Mouse (Mus musculus): ENCODE measurements at regions not wholly inside any gene's neighbourhood (a gene's known extent, or its start where the extent isn't known, plus 50 kb on each side); places are given as distances from the start of the nearest gene placed in this dataset.

DNA sequence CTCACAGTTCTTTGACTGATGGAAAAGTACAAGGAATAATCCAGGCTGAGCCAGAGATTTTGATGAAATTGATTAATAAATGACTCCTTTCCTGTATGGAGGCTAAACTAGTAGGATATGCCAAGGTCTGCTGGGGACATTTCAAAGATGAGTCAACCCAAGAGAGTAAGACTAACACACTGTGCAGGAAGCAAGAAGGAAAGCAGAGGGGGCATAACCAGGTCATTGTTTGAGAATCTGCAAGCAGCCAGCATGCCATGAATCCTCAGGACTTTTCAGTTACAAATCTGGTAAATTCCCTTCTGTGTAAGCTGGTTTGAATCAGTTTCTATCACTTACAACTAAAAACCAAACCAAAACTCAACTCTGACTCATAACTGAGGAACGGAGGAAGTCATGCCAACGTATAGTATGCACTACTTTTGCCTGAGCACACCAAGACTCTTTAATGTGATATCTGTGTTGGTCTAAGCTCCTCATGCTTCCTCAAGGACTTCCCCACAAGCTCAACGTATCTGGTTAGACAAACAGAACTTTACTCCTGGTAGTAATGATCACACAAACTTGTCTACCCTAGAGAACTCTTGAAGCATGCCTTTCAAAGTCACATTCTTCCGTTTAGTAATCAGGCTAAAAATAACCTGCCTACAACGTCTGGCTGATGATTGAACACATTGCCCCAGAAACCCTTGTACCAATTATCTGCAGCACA is 314.0 kb upstream of the Adamts9 start:
- Histone ChIP-seq H3K4me2 (no peak overlapping the region), H3K4me3 (no peak overlapping the region), H3K27me3 (replicated peaks) (no peaks in the 10 kb centered on the region), H3K9me3 (replicated peaks) (peaks cover 5% of the 10 kb centered on the region; the same call in 1 of the 2 replicates), H3K4me1 (replicated peaks) (peaks cover 38% of the 10 kb centered on the region), H3K27ac (ENCODE audit: poor library complexity, severe bottlenecking) (peak overlapping the region; percentile 53), H3K36me3 (no peaks in the 10 kb centered on the region), H3K9ac (no peak overlapping the region)
- no peak for ATAC-seq (ENCODE audit: insufficient number of reproducible peaks, low FRiP score)
- 29% methylated on average over 5 of the region's 5 CpGs for WGBS

GRCm38 (mm10) chr6:93253746-93254145 is 310.5 kb upstream of the Adamts9 start:
- Histone ChIP-seq H3K36me3 (no peaks in the 10 kb centered on the region), H3K9ac (no peak overlapping the region)

GRCm38 (mm10) chr6:93248973-93249372 is 305.7 kb upstream of the Adamts9 start:
- H3K4me1 ChIP-seq (replicated peaks) = peaks cover 15% of the 10 kb centered on the region

More at GRCm38 (mm10) chr6:93253746-93254145, 310.5 kb upstream of the Adamts9 start:
- Histone ChIP-seq H3K4me1 (replicated peaks) (peaks cover 37% of the 10 kb centered on the region), H3K4me3 (no peak overlapping the region), H3K27me3 (replicated peaks) (no peaks in the 10 kb centered on the region), H3K4me2 (no peak overlapping the region), H3K27ac (ENCODE audit: poor library complexity, severe bottlenecking) (no peak overlapping the region), H3K9me3 (replicated peaks) (no peaks in the 10 kb centered on the region)
- no peak for ATAC-seq (ENCODE audit: insufficient number of reproducible peaks, low FRiP score)
- WGBS = 69% methylated on average over 7 of the region's 7 CpGs

DNA sequence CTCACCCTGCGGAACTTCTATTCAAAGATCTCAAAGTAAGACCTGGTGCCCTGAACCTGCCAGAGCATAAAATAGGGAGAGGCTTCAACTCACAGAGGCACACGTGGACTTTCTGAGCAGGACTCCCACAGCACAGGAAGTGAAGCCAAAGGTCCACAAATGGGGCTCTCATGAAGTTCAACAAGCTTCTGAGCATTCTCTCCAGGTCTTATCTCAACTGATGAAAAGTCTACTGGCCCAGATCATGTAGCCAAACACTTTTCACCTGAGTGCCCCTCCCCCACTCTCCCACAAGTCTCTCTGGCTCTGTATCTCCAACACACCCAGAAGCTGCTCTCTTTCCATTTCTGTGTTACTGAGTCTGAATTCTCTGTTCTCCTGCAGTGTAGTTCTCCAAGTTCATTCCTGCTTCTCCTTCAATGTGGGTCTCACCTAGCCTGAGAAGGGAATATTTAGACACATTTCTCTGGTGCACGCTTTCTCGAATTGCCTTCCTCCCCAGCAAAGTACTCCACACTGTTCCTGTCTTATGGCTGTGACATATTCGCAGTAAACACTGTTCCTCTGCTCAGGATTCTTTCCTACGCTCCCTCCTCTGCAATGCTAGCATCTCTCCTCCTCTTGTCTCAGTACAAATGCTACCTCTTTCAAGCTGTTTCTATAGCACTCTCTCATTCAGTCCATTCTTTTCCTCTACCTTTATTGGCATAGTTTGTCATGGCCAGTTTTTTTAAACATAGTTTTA is 303.4 kb upstream of the Adamts9 start:
- H3K27me3 ChIP-seq (replicated peaks) = no peaks in the 10 kb centered on the region
- no peaks in the 10 kb centered on the region for H3K36me3 ChIP-seq
- H3K9ac ChIP-seq = no peak overlapping the region
- 66% methylated on average over 6 of the region's 6 CpGs for WGBS
- no peak overlapping the region for H3K4me2 ChIP-seq
- H3K9me3 ChIP-seq (replicated peaks) = peaks cover 4% of the 10 kb centered on the region; the same call in 1 of the 2 replicates
- no peak for ATAC-seq (ENCODE audit: insufficient number of reproducible peaks, low FRiP score)
- peaks cover 7% of the 10 kb centered on the region for H3K4me1 ChIP-seq (replicated peaks)
- H3K27ac ChIP-seq (ENCODE audit: poor library complexity, severe bottlenecking) = no peak overlapping the region
- no peak overlapping the region for H3K4me3 ChIP-seq

More at GRCm38 (mm10) chr6:93248973-93249372, 305.7 kb upstream of the Adamts9 start:
- no peak overlapping the region for H3K4me2 ChIP-seq
- no peaks in the 10 kb centered on the region for H3K27me3 ChIP-seq (replicated peaks)
- H3K9ac ChIP-seq = no peak overlapping the region
- no peaks in the 10 kb centered on the region; the same call in 1 of the 2 replicates for H3K9me3 ChIP-seq (replicated peaks)
- H3K27ac ChIP-seq (ENCODE audit: poor library complexity, severe bottlenecking) = no peak overlapping the region
- 92% methylated on average over 4 of the region's 4 CpGs for WGBS
- H3K4me3 ChIP-seq = no peak overlapping the region
- no peaks in the 10 kb centered on the region for H3K36me3 ChIP-seq
- no peak for ATAC-seq (ENCODE audit: insufficient number of reproducible peaks, low FRiP score)

GRCm38 (mm10) chr6:93235550-93235949 is 292.3 kb upstream of the Adamts9 start:
- 70% methylated on average over 5 of the region's 5 CpGs for WGBS
- Histone ChIP-seq H3K4me1 (replicated peaks) (peaks cover 29% of the 10 kb centered on the region), H3K9me3 (replicated peaks) (no peaks in the 10 kb centered on the region), H3K4me3 (no peak overlapping the region), H3K27ac (ENCODE audit: poor library complexity, severe bottlenecking) (no peak overlapping the region), H3K9ac (no peak overlapping the region), H3K27me3 (replicated peaks) (no peaks in the 10 kb centered on the region), H3K36me3 (no peaks in the 10 kb centered on the region), H3K4me2 (no peak overlapping the region)
- ATAC-seq (ENCODE audit: insufficient number of reproducible peaks, low FRiP score) = no peak

- Histone ChIP-seq H3K9ac (no peak overlapping the region), H3K4me1 (replicated peaks) (peaks cover 30% of the 10 kb centered on the region), H3K4me2 (no peak overlapping the region), H3K4me3 (no peak overlapping the region), H3K36me3 (no peaks in the 10 kb centered on the region), H3K27me3 (replicated peaks) (no peaks in the 10 kb centered on the region), H3K27ac (ENCODE audit: poor library complexity, severe bottlenecking) (peak overlapping the region; percentile 66), H3K9me3 (replicated peaks) (no peaks in the 10 kb centered on the region)
- WGBS = 44% methylated on average over 9 of the region's 9 CpGs
- no peak for ATAC-seq (ENCODE audit: insufficient number of reproducible peaks, low FRiP score)
Observed at GRCm38 (mm10) chr6:93232636-93233035, 289.3 kb upstream of the Adamts9 start.

- Histone ChIP-seq H3K9me3 (replicated peaks) (no peaks in the 10 kb centered on the region), H3K4me3 (no peak overlapping the region), H3K36me3 (no peaks in the 10 kb centered on the region), H3K4me2 (no peak overlapping the region), H3K4me1 (replicated peaks) (peaks cover 25% of the 10 kb centered on the region), H3K27ac (ENCODE audit: poor library complexity, severe bottlenecking) (peak overlapping the region; percentile 4; the same call in 1 of the 2 replicates), H3K9ac (no peak overlapping the region), H3K27me3 (replicated peaks) (no peaks in the 10 kb centered on the region)
- WGBS = 41% methylated on average over 5 of the region's 5 CpGs
- no peak for ATAC-seq (ENCODE audit: insufficient number of reproducible peaks, low FRiP score)
Observed at GRCm38 (mm10) chr6:93230450-93230849, 287.2 kb upstream of the Adamts9 start.

GRCm38 (mm10) chr6:93229320-93229719 is 286.0 kb upstream of the Adamts9 start:
- 79% methylated on average over 2 of the region's 2 CpGs for WGBS
- peaks cover 28% of the 10 kb centered on the region for H3K4me1 ChIP-seq (replicated peaks)

DNA sequence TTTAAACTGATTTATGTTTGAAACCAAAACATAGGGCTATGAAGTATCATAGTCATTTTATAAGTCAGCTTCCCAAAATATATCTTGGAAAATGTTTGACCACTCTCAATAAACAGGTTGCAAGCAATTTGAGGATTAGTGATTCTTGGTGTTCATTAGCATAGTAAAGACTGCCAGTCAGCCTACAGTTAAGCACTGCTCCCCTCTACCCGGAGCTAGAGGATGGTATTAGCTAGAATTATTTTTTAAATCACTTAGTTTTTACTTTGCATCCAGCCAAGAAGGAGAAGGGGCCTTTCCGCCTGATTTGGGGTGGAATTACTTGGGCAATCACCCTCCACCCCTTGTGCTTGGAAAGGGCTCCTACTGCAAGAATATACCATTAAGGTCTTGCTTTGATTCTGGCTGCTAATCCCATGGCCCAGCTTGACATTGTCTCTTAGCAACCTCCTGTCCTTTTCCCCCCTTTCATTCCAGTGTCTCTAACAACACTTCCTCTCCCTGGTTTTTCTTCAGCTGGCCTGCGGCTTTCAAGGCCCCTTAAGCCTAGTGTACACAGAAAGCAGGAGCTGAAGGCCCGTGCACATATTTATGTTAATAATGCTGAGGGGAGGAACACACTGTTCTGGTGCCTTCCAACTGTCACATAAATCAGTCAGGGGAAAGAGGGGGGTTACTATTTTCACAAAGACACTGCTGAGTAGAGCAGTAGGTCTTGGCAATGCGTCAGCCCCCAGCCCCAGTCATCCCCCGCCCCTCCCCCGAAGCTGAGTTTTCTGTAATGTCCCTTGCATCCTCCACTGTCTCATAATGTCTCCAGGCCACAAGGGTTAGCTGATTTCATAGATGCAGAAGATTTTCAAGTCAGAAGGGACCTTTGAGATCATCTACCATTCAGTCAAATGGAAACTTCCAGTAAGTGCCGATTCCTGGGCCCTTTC is 280.6 kb upstream of the Adamts9 start:
- no peaks in the 10 kb centered on the region for H3K9me3 ChIP-seq (replicated peaks)
- no peak overlapping the region for H3K4me3 ChIP-seq
- 0 out of 2 replicates have a peak overlapping the region, but pooled peaks have one; percentile 11 for H3K9ac ChIP-seq
- H3K36me3 ChIP-seq = no peaks in the 10 kb centered on the region
- no peak overlapping the region for H3K27ac ChIP-seq (ENCODE audit: poor library complexity, severe bottlenecking)
- no peak; the same call in 1 of the 2 replicates for ATAC-seq (ENCODE audit: insufficient number of reproducible peaks, low FRiP score)
- H3K27me3 ChIP-seq (replicated peaks) = no peaks in the 10 kb centered on the region
- WGBS = 52% methylated on average over 8 of the region's 8 CpGs
- H3K4me2 ChIP-seq = no peak overlapping the region
- peaks cover 11% of the 10 kb centered on the region for H3K4me1 ChIP-seq (replicated peaks)

More at GRCm38 (mm10) chr6:93229320-93229719, 286.0 kb upstream of the Adamts9 start:
- H3K27ac ChIP-seq (ENCODE audit: poor library complexity, severe bottlenecking) = no peak overlapping the region
- H3K4me2 ChIP-seq = no peak overlapping the region
- H3K36me3 ChIP-seq = no peaks in the 10 kb centered on the region
- no peak overlapping the region for H3K4me3 ChIP-seq
- H3K9me3 ChIP-seq (replicated peaks) = no peaks in the 10 kb centered on the region
- ATAC-seq (ENCODE audit: insufficient number of reproducible peaks, low FRiP score) = no peak
- H3K27me3 ChIP-seq (replicated peaks) = no peaks in the 10 kb centered on the region
- no peak overlapping the region for H3K9ac ChIP-seq

DNA sequence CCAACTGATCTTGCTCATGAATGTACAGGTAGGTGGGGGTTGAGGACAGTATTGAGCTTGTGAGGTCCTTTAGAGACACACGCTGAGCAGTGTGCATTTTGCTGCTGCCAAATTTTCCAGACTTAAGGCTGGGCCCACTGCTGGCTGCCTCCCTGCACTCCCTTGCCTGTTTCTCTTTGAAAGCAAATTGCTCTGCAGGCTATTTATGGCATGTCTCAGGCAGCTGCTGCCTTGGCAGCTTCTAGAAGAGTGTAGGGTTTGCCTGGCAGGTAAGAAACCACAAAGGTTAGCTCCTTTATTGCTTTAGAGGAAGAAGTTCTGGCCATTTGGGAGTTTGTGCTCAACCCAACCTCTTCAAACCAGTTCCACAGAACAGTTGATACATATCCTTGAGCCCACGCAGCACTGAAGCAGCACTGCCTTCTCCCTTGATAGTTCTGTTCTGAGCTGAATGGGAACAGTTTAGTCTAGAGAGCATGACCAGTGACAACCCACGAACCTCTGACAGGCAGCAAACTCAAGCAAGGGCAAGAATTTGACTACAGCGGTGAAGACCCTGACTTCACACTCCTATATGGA is 274.8 kb upstream of the Adamts9 start:
- Histone ChIP-seq H3K9ac (no peak overlapping the region), H3K4me3 (no peak overlapping the region), H3K36me3 (no peaks in the 10 kb centered on the region), H3K27ac (ENCODE audit: poor library complexity, severe bottlenecking) (no peak overlapping the region), H3K27me3 (replicated peaks) (no peaks in the 10 kb centered on the region), H3K4me2 (no peak overlapping the region), H3K4me1 (replicated peaks) (peaks cover 14% of the 10 kb centered on the region), H3K9me3 (replicated peaks) (no peaks in the 10 kb centered on the region)
- WGBS = 59% methylated on average over 4 of the region's 4 CpGs
- no peak for ATAC-seq (ENCODE audit: insufficient number of reproducible peaks, low FRiP score)
